Mouse (Mus musculus) bone marrow, adult 2 months (tissue): Measurements from ENCODE around the gene Trim63.

Experiments
- CTCF ChIP-seq: fragments of 200-500 bp; IDR thresholded peaks from 2 replicates; pipeline ENCODE4 v1.5.1; 2011; ENCODE audit warnings: low read length, control low read depth; ENCODE audit not compliant: control insufficient read depth, insufficient read depth
- POLR2A ChIP-seq: fragments of 200-500 bp; IDR thresholded peaks from 2 replicates; pipeline ENCODE4 v1.6.1; 2011; ENCODE audit warnings: low read depth, mild to moderate bottlenecking, control low read depth, low read length, borderline replicate concordance; ENCODE audit not compliant: control insufficient read depth

DNA sequence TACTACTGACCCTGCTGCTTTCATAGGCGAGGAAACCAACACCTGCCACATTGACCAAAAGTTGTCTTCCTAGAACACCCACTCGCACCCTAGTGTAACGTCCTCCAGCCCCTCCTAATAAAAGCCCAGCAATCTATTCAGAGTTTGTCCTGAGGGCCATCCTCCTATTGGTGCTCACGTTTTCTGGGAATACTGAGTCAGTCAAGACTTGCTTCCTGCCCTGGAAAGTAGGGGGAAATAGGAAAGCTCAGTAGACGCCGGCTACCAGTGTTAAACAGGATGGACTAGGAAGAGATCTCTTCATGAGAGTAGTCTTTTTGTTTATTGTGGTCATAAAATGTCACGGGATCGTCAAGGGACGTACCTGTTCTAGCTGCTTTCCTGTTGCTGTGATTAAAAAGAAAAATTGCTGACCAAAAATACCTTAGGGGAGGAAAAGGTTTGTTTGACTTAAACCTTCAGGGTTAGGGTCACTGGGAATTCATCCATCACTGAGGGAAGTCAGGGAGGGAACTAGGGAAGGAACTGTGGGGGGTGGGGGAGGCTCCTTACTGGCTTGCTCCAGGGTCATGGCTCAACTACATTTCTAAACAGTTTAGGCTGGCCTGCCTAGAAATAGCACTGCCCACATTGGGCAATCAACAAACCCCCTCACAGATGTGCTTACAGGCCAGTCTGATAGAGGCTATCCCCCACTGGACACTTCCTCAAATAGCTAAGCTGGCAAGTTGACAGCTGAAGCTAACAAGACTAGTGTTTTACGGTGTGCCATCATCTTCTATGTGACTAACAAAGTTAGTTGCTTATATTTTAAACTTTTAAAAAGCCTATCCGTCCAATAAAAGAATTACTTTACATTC, 26.3 kb upstream of the Trim63 start:
- no peak for TF ChIP-seq CTCF
- TF ChIP-seq POLR2A: no peak
